Mouse (Mus musculus): ENCODE results near the gene Ccdc155.

The Ccdc155 gene

GRCm38 (mm10) chr7:45141914-45142313 lies 62.8 kb downstream of the Ccdc155 start:
- DNase-seq: no peak

DNA sequence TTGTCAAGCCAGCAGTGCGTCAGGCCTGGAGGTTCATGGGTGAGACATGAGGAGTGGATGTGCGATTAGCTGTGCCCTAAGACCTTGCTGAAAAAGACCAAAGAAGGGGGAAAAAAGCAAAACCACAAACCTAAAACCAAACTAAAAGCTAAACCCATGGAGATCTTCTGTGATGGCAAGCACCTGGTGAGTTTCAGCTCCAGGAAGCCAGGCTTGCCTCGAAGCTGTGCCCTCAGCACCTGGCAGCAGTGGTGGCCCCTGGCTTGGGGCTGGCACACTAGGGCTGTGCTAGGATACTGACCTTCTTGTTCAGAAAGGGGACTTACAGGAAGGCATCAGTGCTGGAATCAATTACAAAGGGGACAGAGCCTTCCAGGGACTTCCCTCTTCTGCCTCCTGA lies 63.4 kb downstream of the Ccdc155 start:
- no peak for DNase-seq

DNA sequence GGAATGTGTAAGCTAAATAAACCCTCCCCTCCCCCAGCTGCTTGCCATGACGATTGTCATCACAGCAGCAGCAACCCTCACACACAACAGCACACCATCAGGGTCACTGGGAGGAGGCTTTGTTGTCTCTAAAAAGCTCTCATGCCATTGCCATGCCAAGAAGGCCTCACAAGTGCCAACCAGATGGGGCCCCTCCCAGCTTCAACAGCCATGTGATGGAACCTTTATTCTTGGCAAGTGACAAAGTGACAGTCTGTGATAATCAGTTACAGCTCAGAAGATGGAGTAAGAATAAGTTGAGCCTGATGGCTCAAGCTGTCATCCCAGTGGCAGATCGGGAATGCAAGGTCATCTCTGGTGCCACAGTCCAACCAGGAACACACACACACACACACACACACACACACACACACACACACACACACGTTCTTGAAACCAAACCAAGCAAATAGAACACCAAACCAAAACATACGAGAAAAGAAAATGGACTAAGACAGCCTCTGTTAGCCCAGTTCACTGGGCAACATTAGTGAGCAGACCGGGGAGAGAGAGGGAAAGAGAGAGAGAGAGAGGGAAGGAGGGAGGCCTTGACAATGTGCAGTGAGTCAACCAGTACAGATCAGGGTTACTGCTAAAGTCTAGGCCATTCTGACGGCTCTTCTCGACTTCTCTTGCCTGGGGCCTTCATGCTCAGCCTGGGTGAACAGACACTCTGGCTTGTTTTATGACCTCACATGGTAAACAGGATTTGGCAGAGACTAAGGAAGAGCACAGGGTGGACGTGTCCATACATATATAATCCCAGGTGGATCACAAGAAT lies 64.6 kb downstream of the Ccdc155 start:
- DNase-seq: peak; percentile 27

- DNase-seq: no peak
Measured at GRCm38 (mm10) chr7:45138403-45138802, 66.3 kb downstream of the Ccdc155 start.

- DNase-seq: no peak
Measured at GRCm38 (mm10) chr7:45137171-45138006, 67.3 kb downstream of the Ccdc155 start.

- peak; percentile 96 for DNase-seq
Measured at GRCm38 (mm10) chr7:45135993-45136567, 68.6 kb downstream of the Ccdc155 start, which contains the start of the genes Gm45713 and Flt3l. Gene Gm45713 (minus strand): TSS chr7:45136231. Gene Flt3l (minus strand): TSS chr7:45136432.

- no peak for DNase-seq
Measured at GRCm38 (mm10) chr7:45135370-45135769, 69.3 kb downstream of the Ccdc155 start.

GRCm38 (mm10) chr7:45134544-45135026 lies 70.1 kb downstream of the Ccdc155 start:
- DNase-seq: peak; percentile 64
